Mouse (Mus musculus): ENCODE results near the gene Dppa3. TPM values are rescaled to one million over a fixed set of nuclear protein-coding genes. Genes with fewer than 3 reads are reported as not detected.

The Dppa3 gene
- not detected in 2 replicates for polyA plus RNA-seq (2015; fragmentation: Nextera tagmentation; extraction: Ambion mirVana)

GRCm38 (mm10) chr6:122626110-122626509 lies at the start of gene Dppa3:
Dppa3 (plus strand) TSS chr6:122626410.
- ATAC-seq (replicated peaks): no peak
- H3K4me2 ChIP-seq: 0 out of 2 replicates have a peak within 1 kb of the TSS, but pooled peaks have one; percentile 30
- no peak within 1 kb of the TSS for H3K4me3 ChIP-seq
- no peak within 1 kb of the TSS for H3K9ac ChIP-seq
- no peaks in the 10 kb centered on the region for H3K36me3 ChIP-seq (replicated peaks)
- H3K27ac ChIP-seq: no peak within 1 kb of the TSS
- WGBS: 91% methylated on average over 8 of the region's 8 CpGs
- no peaks in the 10 kb centered on the region for H3K9me3 ChIP-seq
- H3K27me3 ChIP-seq (replicated peaks): no peaks in the 10 kb centered on the region
- H3K4me1 ChIP-seq: no peaks in the 10 kb centered on the region

GRCm38 (mm10) chr6:122577030-122577429 lies 49.2 kb upstream of the Dppa3 start:
- H3K9me3 ChIP-seq: no peaks in the 10 kb centered on the region
- no peak overlapping the region for H3K4me3 ChIP-seq
- no peak for ATAC-seq (replicated peaks)
- no peaks in the 10 kb centered on the region for H3K4me1 ChIP-seq
- H3K9ac ChIP-seq: no peak overlapping the region
- H3K36me3 ChIP-seq (replicated peaks): no peaks in the 10 kb centered on the region
- WGBS: 92% methylated on average over 3 of the region's 3 CpGs
- H3K4me2 ChIP-seq: no peak overlapping the region
- H3K27ac ChIP-seq: no peak overlapping the region
- H3K27me3 ChIP-seq (replicated peaks): no peaks in the 10 kb centered on the region

GRCm38 (mm10) chr6:122579086-122579485 lies 47.1 kb upstream of the Dppa3 start:
- H3K9me3 ChIP-seq: no peaks in the 10 kb centered on the region
- no peak overlapping the region for H3K4me2 ChIP-seq
- no peak overlapping the region for H3K9ac ChIP-seq
- WGBS: 68% methylated on average over 1 of the region's 1 CpGs
- ATAC-seq (replicated peaks): no peak
- no peaks in the 10 kb centered on the region for H3K27me3 ChIP-seq (replicated peaks)
- no peaks in the 10 kb centered on the region for H3K4me1 ChIP-seq
- H3K36me3 ChIP-seq (replicated peaks): no peaks in the 10 kb centered on the region
- H3K27ac ChIP-seq: no peak overlapping the region
- no peak overlapping the region for H3K4me3 ChIP-seq

- no peak overlapping the region for H3K27ac ChIP-seq
- H3K4me3 ChIP-seq: no peak overlapping the region
- ATAC-seq (replicated peaks): no peak
- H3K36me3 ChIP-seq (replicated peaks): no peaks in the 10 kb centered on the region
- no peaks in the 10 kb centered on the region for H3K27me3 ChIP-seq (replicated peaks)
- H3K9ac ChIP-seq: no peak overlapping the region
- no peaks in the 10 kb centered on the region for H3K9me3 ChIP-seq
- no peak overlapping the region for H3K4me2 ChIP-seq
- H3K4me1 ChIP-seq: no peaks in the 10 kb centered on the region
- 83% methylated on average over 13 of the region's 13 CpGs for WGBS
These were observed 35.0 kb upstream of the Dppa3 start for GRCm38 (mm10) chr6:122591027-122591758.

GRCm38 (mm10) chr6:122592905-122593304 lies 33.3 kb upstream of the Dppa3 start:
- Histone ChIP-seq H3K9me3 (no peaks in the 10 kb centered on the region), H3K36me3 (replicated peaks) (no peaks in the 10 kb centered on the region), H3K27ac (no peak overlapping the region), H3K9ac (no peak overlapping the region), H3K4me2 (no peak overlapping the region), H3K4me1 (no peaks in the 10 kb centered on the region), H3K27me3 (replicated peaks) (no peaks in the 10 kb centered on the region), H3K4me3 (no peak overlapping the region)
- no peak for ATAC-seq (replicated peaks)
- WGBS: 98% methylated on average over 2 of the region's 2 CpGs

- no peak overlapping the region for H3K27ac ChIP-seq
- H3K9me3 ChIP-seq: no peaks in the 10 kb centered on the region
- H3K4me2 ChIP-seq: no peak overlapping the region
- WGBS: 35% methylated on average over 7 of the region's 7 CpGs
- no peaks in the 10 kb centered on the region for H3K27me3 ChIP-seq (replicated peaks)
- no peaks in the 10 kb centered on the region for H3K4me1 ChIP-seq
- H3K4me3 ChIP-seq: no peak overlapping the region
- H3K9ac ChIP-seq: no peak overlapping the region
- no peaks in the 10 kb centered on the region for H3K36me3 ChIP-seq (replicated peaks)
- peak; percentile 75 for ATAC-seq (replicated peaks)
These were observed 30.6 kb upstream of the Dppa3 start for GRCm38 (mm10) chr6:122595637-122596036.

- Histone ChIP-seq H3K27me3 (replicated peaks) (no peaks in the 10 kb centered on the region), H3K27ac (no peak overlapping the region), H3K4me2 (no peak overlapping the region), H3K4me3 (no peak overlapping the region), H3K4me1 (no peaks in the 10 kb centered on the region), H3K9me3 (no peaks in the 10 kb centered on the region), H3K36me3 (replicated peaks) (no peaks in the 10 kb centered on the region), H3K9ac (no peak overlapping the region)
- ATAC-seq (replicated peaks): no peak
- WGBS: 89% methylated on average over 7 of the region's 7 CpGs
These were observed 29.6 kb upstream of the Dppa3 start for GRCm38 (mm10) chr6:122596608-122597007.

- Histone ChIP-seq H3K9ac (no peak overlapping the region), H3K4me3 (no peak overlapping the region), H3K9me3 (no peaks in the 10 kb centered on the region), H3K27ac (no peak overlapping the region), H3K36me3 (replicated peaks) (no peaks in the 10 kb centered on the region), H3K4me2 (no peak overlapping the region), H3K4me1 (0 out of 2 replicates have a peak, but pooled peaks cover 6% of the 10 kb centered on the region), H3K27me3 (replicated peaks) (no peaks in the 10 kb centered on the region)
- WGBS: 93% methylated on average over 4 of the region's 4 CpGs
- no peak for ATAC-seq (replicated peaks)
These were observed 28.2 kb upstream of the Dppa3 start for GRCm38 (mm10) chr6:122598014-122598413.

- Histone ChIP-seq H3K27me3 (replicated peaks) (no peaks in the 10 kb centered on the region), H3K4me1 (0 out of 2 replicates have a peak, but pooled peaks cover 6% of the 10 kb centered on the region), H3K9ac (no peak overlapping the region), H3K36me3 (replicated peaks) (no peaks in the 10 kb centered on the region), H3K4me2 (no peak overlapping the region), H3K9me3 (no peaks in the 10 kb centered on the region), H3K27ac (no peak overlapping the region), H3K4me3 (no peak overlapping the region)
- 77% methylated on average over 6 of the region's 6 CpGs for WGBS
- ATAC-seq (replicated peaks): no peak
These were observed 27.8 kb upstream of the Dppa3 start for GRCm38 (mm10) chr6:122598436-122598835.

- Histone ChIP-seq H3K36me3 (replicated peaks) (no peaks in the 10 kb centered on the region), H3K4me2 (no peak overlapping the region), H3K9me3 (no peaks in the 10 kb centered on the region), H3K27me3 (replicated peaks) (no peaks in the 10 kb centered on the region), H3K4me1 (0 out of 2 replicates have a peak, but pooled peaks cover 6% of the 10 kb centered on the region), H3K9ac (no peak overlapping the region), H3K27ac (no peak overlapping the region), H3K4me3 (no peak overlapping the region)
- ATAC-seq (replicated peaks): no peak
- 93% methylated on average over 9 of the region's 9 CpGs for WGBS
These were observed 27.0 kb upstream of the Dppa3 start for GRCm38 (mm10) chr6:122599054-122599737.

- Histone ChIP-seq H3K36me3 (replicated peaks) (no peaks in the 10 kb centered on the region), H3K9ac (no peak overlapping the region), H3K4me2 (no peak overlapping the region), H3K4me3 (no peak overlapping the region), H3K27ac (no peak overlapping the region), H3K4me1 (0 out of 2 replicates have a peak, but pooled peaks cover 6% of the 10 kb centered on the region), H3K27me3 (replicated peaks) (no peaks in the 10 kb centered on the region), H3K9me3 (no peaks in the 10 kb centered on the region)
- WGBS: 72% methylated on average over 7 of the region's 7 CpGs
- no peak for ATAC-seq (replicated peaks)
These were observed 26.1 kb upstream of the Dppa3 start for GRCm38 (mm10) chr6:122600066-122600646.

- WGBS: 91% methylated on average over 4 of the region's 4 CpGs
- Histone ChIP-seq H3K27ac (no peak overlapping the region), H3K4me2 (no peak overlapping the region), H3K36me3 (replicated peaks) (no peaks in the 10 kb centered on the region), H3K4me1 (0 out of 2 replicates have a peak, but pooled peaks cover 6% of the 10 kb centered on the region), H3K9me3 (no peaks in the 10 kb centered on the region), H3K9ac (no peak overlapping the region), H3K4me3 (no peak overlapping the region), H3K27me3 (replicated peaks) (no peaks in the 10 kb centered on the region)
- no peak for ATAC-seq (replicated peaks)
These were observed 25.2 kb upstream of the Dppa3 start for GRCm38 (mm10) chr6:122601031-122601430.
